Mouse (Mus musculus): ENCODE measurements around the gene Trpm7. TPM values are rescaled to one million over a fixed set of nuclear protein-coding genes. Genes with fewer than 3 reads are reported as not detected.

Trpm7 gene
- polyA plus RNA-seq, 1 experiment from 2014 or later = 40.1 TPM

DNA sequence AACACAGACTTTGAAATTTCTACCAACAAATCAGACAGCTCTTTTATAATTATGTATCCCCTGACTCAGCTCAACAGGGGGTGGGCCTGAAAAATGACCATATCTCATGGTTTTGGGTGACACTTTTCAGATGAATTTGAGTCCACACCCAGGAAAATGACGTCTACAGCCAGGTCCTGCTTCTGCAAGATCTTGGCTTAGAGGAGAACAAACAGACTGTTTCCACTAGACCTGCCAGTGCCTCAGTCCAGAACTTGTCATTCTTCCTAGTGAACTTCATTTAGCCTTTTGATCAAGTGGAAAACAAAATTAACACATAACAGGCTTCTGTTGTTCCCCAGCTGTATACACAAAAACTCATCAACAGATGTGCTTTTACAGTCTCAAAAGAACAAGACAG is 99.6 kb downstream of the Trpm7 start:
- Histone ChIP-seq H3K27me3 (no peaks in the 10 kb centered on the region), H3K9me3 (replicated peaks) (no peaks in the 10 kb centered on the region), H3K27ac (no peak overlapping the region), H3K4me3 (no peak overlapping the region), H3K9ac (no peak overlapping the region), H3K4me1 (replicated peaks) (no peaks in the 10 kb centered on the region), H3K36me3 (no peaks in the 10 kb centered on the region), H3K4me2 (no peak overlapping the region)
- no peak for ATAC-seq (replicated peaks; ENCODE audit: insufficient number of reproducible peaks, insufficient read depth, low FRiP score, low read depth)
- 40% methylated on average over 1 of the region's 1 CpGs for WGBS

DNA sequence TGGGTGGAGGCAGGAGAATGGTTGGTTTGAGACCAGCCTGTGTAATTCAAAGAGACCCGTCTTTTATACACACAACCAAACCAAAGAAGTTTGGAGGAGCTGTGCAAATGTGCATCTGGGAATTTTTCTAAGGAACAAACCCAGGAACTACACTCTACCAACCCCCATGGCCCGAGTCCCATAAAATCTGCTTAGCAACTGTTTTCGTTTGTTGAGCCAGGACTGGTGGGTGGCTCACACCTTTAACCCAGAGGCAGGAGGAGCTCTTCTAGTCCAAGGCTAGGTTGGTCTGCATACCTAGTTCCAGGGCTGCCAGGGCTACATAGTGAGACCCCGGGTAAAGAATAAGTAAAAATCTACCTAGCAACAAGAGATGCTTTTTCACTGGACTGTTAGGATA is 100.1 kb downstream of the Trpm7 start:
- no peaks in the 10 kb centered on the region for H3K27me3 ChIP-seq
- 59% methylated on average over 4 of the region's 4 CpGs for WGBS
- H3K4me1 ChIP-seq (replicated peaks) = no peaks in the 10 kb centered on the region
- H3K36me3 ChIP-seq = no peaks in the 10 kb centered on the region
- no peak overlapping the region for H3K9ac ChIP-seq
- H3K27ac ChIP-seq = no peak overlapping the region
- H3K9me3 ChIP-seq (replicated peaks) = no peaks in the 10 kb centered on the region
- H3K4me2 ChIP-seq = no peak overlapping the region
- H3K4me3 ChIP-seq = no peak overlapping the region
- ATAC-seq (replicated peaks; ENCODE audit: insufficient number of reproducible peaks, insufficient read depth, low FRiP score, low read depth) = no peak

DNA sequence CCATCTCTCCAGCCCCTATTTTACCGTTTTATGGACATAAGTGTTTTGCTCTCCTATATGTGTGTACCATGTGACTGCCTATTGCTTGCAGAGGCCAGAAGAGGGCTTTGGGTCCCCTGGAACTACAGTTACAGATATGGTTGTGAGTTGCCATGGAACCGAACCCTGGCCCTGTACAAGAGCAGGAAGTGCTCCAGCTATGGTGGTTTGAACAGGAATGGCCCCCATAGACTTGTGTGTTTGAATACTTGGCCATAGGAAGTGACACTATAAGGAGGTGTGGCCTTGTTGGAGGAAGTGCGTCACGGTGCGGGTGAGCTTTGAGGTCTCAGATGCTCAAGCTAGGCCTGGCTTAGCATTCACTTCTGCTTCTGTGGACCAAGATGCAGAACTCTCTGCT is 103.8 kb downstream of the Trpm7 start:
- Histone ChIP-seq H3K9ac (no peak overlapping the region), H3K4me3 (no peak overlapping the region), H3K27ac (no peak overlapping the region), H3K9me3 (replicated peaks) (no peaks in the 10 kb centered on the region), H3K36me3 (no peaks in the 10 kb centered on the region), H3K27me3 (no peaks in the 10 kb centered on the region), H3K4me2 (no peak overlapping the region), H3K4me1 (replicated peaks) (no peaks in the 10 kb centered on the region)
- ATAC-seq (replicated peaks; ENCODE audit: insufficient number of reproducible peaks, insufficient read depth, low FRiP score, low read depth) = no peak
- 88% methylated on average over 5 of the region's 5 CpGs for WGBS

DNA sequence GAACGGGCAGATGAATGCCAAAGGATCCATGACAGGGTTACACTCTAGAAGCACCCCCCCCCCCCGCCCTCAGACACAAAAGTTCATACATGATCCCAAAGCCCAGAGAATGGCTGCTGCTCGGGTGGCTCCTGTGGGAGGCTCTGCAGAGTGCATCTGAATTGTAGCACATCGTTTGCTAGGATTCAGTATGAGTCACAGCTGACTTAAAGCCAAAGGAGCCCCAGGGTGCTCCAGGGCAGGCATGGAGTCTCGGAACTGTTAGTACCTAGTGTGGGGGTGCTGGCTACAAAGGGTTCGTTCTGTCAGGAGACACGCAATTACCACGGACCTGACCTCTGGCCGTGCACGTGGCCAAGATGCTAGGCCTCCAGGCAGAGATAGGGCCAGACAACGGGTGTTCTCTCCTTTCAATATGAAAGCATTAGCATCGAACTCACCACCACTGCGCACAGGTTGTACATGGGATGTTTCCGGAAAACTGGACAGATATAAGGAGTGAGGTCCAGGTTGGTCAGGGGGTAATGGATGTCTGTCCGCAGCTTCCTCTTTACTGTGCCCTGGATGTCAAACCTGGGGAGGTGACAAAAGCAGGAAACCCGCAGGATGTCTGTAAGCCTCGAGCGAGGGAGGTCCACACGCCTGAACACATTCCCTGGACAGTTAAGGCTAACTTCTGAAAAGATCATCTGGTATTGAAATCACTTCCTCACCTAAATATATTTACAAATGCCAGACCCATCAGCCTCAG is 106.4 kb downstream of the Trpm7 start:
- no peaks in the 10 kb centered on the region for H3K27me3 ChIP-seq
- no peak overlapping the region for H3K4me3 ChIP-seq
- H3K4me1 ChIP-seq (replicated peaks) = no peaks in the 10 kb centered on the region
- no peak overlapping the region for H3K9ac ChIP-seq
- 70% methylated on average over 19 of the region's 19 CpGs for WGBS
- no peak overlapping the region for H3K4me2 ChIP-seq
- no peak for ATAC-seq (replicated peaks; ENCODE audit: insufficient number of reproducible peaks, insufficient read depth, low FRiP score, low read depth)
- no peak overlapping the region for H3K27ac ChIP-seq
- H3K9me3 ChIP-seq (replicated peaks) = no peaks in the 10 kb centered on the region
- H3K36me3 ChIP-seq = no peaks in the 10 kb centered on the region

DNA sequence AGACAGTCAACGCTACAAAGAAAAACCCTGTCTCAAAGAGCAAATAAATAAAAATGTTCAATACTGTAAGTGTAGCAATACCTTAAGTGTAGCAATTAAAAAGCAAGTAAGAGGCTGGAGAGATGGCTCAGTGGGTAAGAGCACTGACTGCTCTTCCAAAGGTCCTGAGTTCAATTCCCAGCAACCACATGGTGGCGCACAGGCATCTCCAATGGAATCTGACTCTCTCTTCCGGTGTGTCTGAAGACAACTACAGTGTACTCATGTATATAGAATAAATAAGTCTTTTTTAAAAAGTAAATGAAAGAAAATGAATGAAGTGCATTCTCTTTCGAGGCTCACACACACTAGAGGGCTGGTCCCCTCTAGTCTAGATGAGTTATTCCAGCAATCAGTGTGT is 107.8 kb downstream of the Trpm7 start:
- WGBS = 67% methylated on average over 4 of the region's 4 CpGs
- no peak overlapping the region for H3K27ac ChIP-seq
- H3K4me3 ChIP-seq = no peak overlapping the region
- no peak overlapping the region for H3K9ac ChIP-seq
- H3K27me3 ChIP-seq = no peaks in the 10 kb centered on the region
- no peaks in the 10 kb centered on the region for H3K4me1 ChIP-seq (replicated peaks)
- no peaks in the 10 kb centered on the region for H3K36me3 ChIP-seq
- ATAC-seq (replicated peaks; ENCODE audit: insufficient number of reproducible peaks, insufficient read depth, low FRiP score, low read depth) = no peak
- no peak overlapping the region for H3K4me2 ChIP-seq
- H3K9me3 ChIP-seq (replicated peaks) = no peaks in the 10 kb centered on the region

DNA sequence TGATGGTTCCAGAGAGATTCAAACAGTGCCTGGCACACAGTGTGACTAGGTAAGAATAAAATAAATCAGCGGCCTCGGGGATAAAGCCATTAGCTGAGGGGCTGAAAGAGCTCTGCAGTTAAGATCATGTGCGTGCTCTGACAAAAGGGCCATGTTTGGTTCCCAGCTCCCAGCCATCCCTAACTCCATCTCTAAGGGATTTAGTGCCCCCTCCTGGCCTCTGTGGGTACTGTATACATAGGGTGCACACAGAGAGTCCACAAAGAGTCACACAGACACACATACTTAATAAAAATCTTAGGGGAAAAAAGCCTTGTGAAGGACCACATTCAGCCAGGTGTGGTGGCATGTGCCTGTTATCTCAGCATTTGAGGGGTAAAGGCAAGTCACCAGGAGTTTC is 108.4 kb downstream of the Trpm7 start:
- Histone ChIP-seq H3K4me3 (no peak overlapping the region), H3K4me1 (replicated peaks) (no peaks in the 10 kb centered on the region), H3K36me3 (peaks cover 2% of the 10 kb centered on the region; the same call in 1 of the 2 replicates), H3K9me3 (replicated peaks) (no peaks in the 10 kb centered on the region), H3K9ac (no peak overlapping the region), H3K27me3 (no peaks in the 10 kb centered on the region), H3K4me2 (no peak overlapping the region), H3K27ac (no peak overlapping the region)
- WGBS = 96% methylated on average over 3 of the region's 3 CpGs
- ATAC-seq (replicated peaks; ENCODE audit: insufficient number of reproducible peaks, insufficient read depth, low FRiP score, low read depth) = no peak

DNA sequence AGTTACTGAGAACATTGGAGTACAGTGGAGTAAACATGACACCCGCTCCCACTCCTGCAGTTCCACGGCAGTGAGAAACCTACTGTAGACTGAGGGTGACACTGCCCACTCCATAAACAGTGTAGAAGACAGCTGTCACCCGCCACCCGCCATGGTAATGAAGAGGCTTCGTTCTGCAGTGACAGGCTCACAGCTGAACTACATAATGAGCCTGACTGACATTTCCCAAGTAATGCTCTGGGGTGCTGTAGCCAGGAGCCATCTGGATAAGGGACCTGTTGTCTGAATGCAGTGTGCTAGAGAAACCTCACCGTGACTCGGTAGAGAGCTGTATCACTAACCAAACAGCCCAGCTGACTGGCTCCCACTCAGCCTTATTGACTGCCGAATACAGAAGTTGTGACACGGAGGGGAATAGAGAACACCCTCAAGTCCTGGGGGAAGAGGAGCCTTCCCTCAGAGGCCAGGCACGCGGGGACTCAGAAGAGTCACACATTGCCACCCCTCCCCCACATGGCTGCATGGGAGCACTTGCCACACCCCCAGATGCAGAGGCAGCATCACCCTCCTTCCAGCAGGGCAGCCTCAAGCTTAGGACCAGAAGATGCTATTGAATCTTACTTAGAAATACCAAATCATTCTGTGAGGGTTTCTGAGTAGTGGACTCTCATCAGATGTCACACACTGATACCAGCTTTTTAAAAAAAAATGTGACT is 110.0 kb downstream of the Trpm7 start:
- WGBS = 33% methylated on average over 11 of the region's 11 CpGs
- H3K27ac ChIP-seq = no peak overlapping the region
- peaks cover 16% of the 10 kb centered on the region; the same call in 1 of the 2 replicates for H3K36me3 ChIP-seq
- H3K4me3 ChIP-seq = no peak overlapping the region
- H3K4me1 ChIP-seq (replicated peaks) = no peaks in the 10 kb centered on the region
- no peaks in the 10 kb centered on the region for H3K27me3 ChIP-seq
- no peaks in the 10 kb centered on the region for H3K9me3 ChIP-seq (replicated peaks)
- no peak for ATAC-seq (replicated peaks; ENCODE audit: insufficient number of reproducible peaks, insufficient read depth, low FRiP score, low read depth)
- peak overlapping the region; percentile 27; the same call in 1 of the 2 replicates for H3K4me2 ChIP-seq
- no peak overlapping the region for H3K9ac ChIP-seq

DNA sequence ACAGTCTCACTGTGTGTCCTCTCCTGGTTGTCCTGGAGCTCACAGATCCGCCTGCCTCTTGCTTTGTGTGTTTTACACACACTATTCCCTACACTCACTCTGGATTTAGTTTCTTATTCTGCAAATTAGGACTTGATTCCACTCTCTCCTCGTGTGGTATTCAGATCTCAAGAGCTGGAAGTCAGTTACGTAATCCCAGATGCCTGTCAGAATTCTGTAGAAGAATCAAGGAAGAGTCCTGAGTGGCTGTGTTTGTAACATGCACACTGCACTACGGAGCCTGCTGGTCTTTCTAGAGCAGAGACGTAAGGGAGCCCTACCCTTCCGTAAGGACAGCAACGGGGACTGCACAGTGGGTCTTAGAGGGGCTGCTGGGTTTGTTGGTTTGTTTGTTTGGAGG is 116.7 kb downstream of the Trpm7 start:
- Histone ChIP-seq H3K9ac (no peak overlapping the region), H3K27me3 (no peaks in the 10 kb centered on the region), H3K4me3 (no peak overlapping the region), H3K4me2 (no peak overlapping the region), H3K4me1 (replicated peaks) (no peaks in the 10 kb centered on the region), H3K36me3 (peaks cover 80% of the 10 kb centered on the region), H3K27ac (no peak overlapping the region), H3K9me3 (replicated peaks) (no peaks in the 10 kb centered on the region)
- no peak for ATAC-seq (replicated peaks; ENCODE audit: insufficient number of reproducible peaks, insufficient read depth, low FRiP score, low read depth)
- 90% methylated on average over 7 of the region's 7 CpGs for WGBS

DNA sequence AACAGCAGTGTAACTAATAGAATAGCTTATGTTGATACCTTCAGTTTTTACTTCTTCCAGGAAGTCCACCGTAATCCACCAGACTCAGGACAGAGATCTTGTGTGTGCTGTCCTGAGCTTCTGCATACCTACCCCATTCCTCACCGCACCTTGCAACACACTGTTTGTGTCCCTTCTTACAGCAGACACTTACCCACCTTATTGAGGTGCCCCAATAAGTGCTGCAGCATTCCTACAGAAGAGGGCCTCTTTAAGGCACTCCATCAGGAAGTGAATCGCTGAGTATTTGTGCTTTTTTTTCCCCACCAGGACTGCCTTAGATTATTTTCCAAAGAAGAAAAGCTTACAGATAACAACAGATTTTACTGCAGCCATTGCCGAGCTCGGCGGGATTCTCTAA is 120.4 kb downstream of the Trpm7 start:
- Histone ChIP-seq H3K27me3 (no peaks in the 10 kb centered on the region), H3K4me1 (replicated peaks) (no peaks in the 10 kb centered on the region), H3K4me3 (no peak overlapping the region), H3K27ac (no peak overlapping the region), H3K9me3 (replicated peaks) (no peaks in the 10 kb centered on the region), H3K36me3 (peaks cover 88% of the 10 kb centered on the region), H3K4me2 (no peak overlapping the region), H3K9ac (no peak overlapping the region)
- 92% methylated on average over 6 of the region's 6 CpGs for WGBS
- ATAC-seq (replicated peaks; ENCODE audit: insufficient number of reproducible peaks, insufficient read depth, low FRiP score, low read depth) = no peak

DNA sequence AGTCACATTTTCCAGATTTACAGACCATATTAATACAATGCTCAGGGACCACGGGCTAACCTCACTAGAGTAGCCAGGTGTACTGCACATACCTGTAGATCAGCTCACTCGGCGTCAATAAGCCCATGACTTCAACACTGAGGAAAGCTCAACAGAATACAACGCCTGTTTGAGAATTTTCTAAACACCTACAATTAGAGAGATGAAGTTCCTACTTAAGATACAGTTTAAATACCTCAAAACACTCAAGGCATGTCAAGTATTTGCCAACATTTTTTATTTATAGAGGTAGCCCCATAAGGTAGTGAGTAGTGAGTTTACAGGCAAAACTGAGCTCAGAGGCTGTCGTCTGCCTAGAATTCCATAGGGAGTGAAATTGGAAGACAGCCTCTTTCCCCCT is 132.6 kb downstream of the Trpm7 start:
- H3K9me3 ChIP-seq (replicated peaks) = no peaks in the 10 kb centered on the region
- H3K4me1 ChIP-seq (replicated peaks) = no peaks in the 10 kb centered on the region
- ATAC-seq (replicated peaks; ENCODE audit: insufficient number of reproducible peaks, insufficient read depth, low FRiP score, low read depth) = no peak
- H3K27ac ChIP-seq = no peak overlapping the region
- no peak overlapping the region for H3K9ac ChIP-seq
- WGBS = 77% methylated on average over 5 of the region's 5 CpGs
- H3K4me2 ChIP-seq = no peak overlapping the region
- no peak overlapping the region for H3K4me3 ChIP-seq
- H3K27me3 ChIP-seq = no peaks in the 10 kb centered on the region
- peaks cover 66% of the 10 kb centered on the region for H3K36me3 ChIP-seq
